Mouse (Mus musculus) heart, adult 2 months (tissue): ENCODE data around the gene Lipk. TPM values are rescaled to one million over a fixed set of nuclear protein-coding genes. Genes with fewer than 3 reads are reported as not detected.

Source experiments
- DNase-seq, 2 experiments: peaks; one replicate each; pipeline ENCODE4 v3.0.0; 2021
- H3K27ac ChIP-seq: fragments of 200-600 bp; 2 replicates; pipeline ENCODE4 v1.8.1; 2022
- H3K27me3 ChIP-seq: fragments of 200-500 bp; 2 replicates; pipeline ENCODE4 v1.6.1; 2012; ENCODE audit warnings: mild to moderate bottlenecking, low read length, inconsistent platforms, mixed read lengths; ENCODE audit not compliant: control insufficient read depth, insufficient read depth
- H3K36me3 ChIP-seq: fragments of 200-500 bp; 2 replicates; pipeline ENCODE4 v1.6.1; 2012; ENCODE audit warnings: low read length, inconsistent platforms; ENCODE audit not compliant: control insufficient read depth, insufficient read depth
- H3K4me1 ChIP-seq: fragments of 200-500 bp; 2 replicates; pipeline ENCODE4 v1.6.1; 2011; ENCODE audit warnings: low read length; ENCODE audit not compliant: control insufficient read depth, insufficient read depth
- H3K4me3 ChIP-seq: fragments of 200-600 bp; 2 replicates; pipeline ENCODE4 v1.8.1; 2022
- H3K79me2 ChIP-seq: fragments of 200-500 bp; replicated peaks from 2 replicates; pipeline ENCODE4 v1.6.1; 2012; ENCODE audit warnings: mild to moderate bottlenecking, inconsistent platforms, low read length, moderate library complexity, mixed read lengths; ENCODE audit not compliant: control insufficient read depth, insufficient read depth
- H3K9ac ChIP-seq: fragments of 200-500 bp; 2 replicates; pipeline ENCODE4 v1.6.1; 2012; ENCODE audit warnings: low read depth, mild to moderate bottlenecking, control low read depth, inconsistent platforms, low read length, mixed read lengths
- CTCF ChIP-seq: fragments of 200-600 bp; IDR thresholded peaks from 2 replicates; pipeline ENCODE4 v1.8.1; 2022; ENCODE audit warnings: antibody characterized with exemption, mild to moderate bottlenecking, moderate library complexity
- EP300 ChIP-seq: fragments of 200-500 bp; IDR thresholded peaks from 2 replicates; pipeline ENCODE4 v1.6.1; 2011; ENCODE audit warnings: low read depth, low read length, control low read depth; ENCODE audit not compliant: insufficient read depth
- POLR2A ChIP-seq: fragments of 200-500 bp; IDR thresholded peaks from 2 replicates; pipeline ENCODE4 v1.6.1; 2011; ENCODE audit warnings: mild to moderate bottlenecking, low read depth, low read length, control low read depth; ENCODE audit not compliant: insufficient read depth
- WGBS: fragments of 180-500 bp; shearing (Covaris S2); methylation state at CpG from one replicate; pipeline ENCODE4 v1.1.7; 2018; 5-methylcytosine and 5-hydroxymethylcytosine counted together
- intact Hi-C: fragments of 180-260 bp; cut with DNase I; formaldehyde crosslinking; loops from one replicate; pipeline ENCODE4 v1.15.1; 2025
- polyA plus RNA-seq: library from polyadenylated mRNA; depleted of rRNA; stranded (reverse); fragments of >200 nt; gene quantifications from 2 replicates; pipeline ENCODE4 v1.2.3, GENCODE M21; 2012
- total RNA-seq, 2 experiments: library from RNA; stranded (reverse); gene quantifications; 2 replicates each; pipeline ENCODE4 v1.2.3; 2021

Lipk gene
- total and polyA plus RNA-seq, 3 experiments, result not detected

- Histone ChIP-seq H3K9ac (no peak overlapping the region), H3K4me3 (no peak overlapping the region), H3K27ac (no peak overlapping the region), H3K4me1 (no peaks in the 10 kb centered on the region), H3K27me3 (no peaks in the 10 kb centered on the region), H3K36me3 (no peaks in the 10 kb centered on the region), H3K79me2 (no peaks in the 10 kb centered on the region)
- intact Hi-C loops, result no loop called here
- no peak for DNase-seq
- 33% methylated on average over 1 of the region's 1 CpGs for WGBS
- TF ChIP-seq EP300 (no peak), CTCF (no peak), POLR2A (no peak)
Observed at GRCm38 (mm10) chr19:34039731-34040130, 31.6 kb downstream of the Lipk start.

GRCm38 (mm10) chr19:34043008-34043407 is 34.9 kb downstream of the Lipk start:
- WGBS, result 62% methylated on average over 6 of the region's 6 CpGs
- H3K79me2 ChIP-seq, result no peaks in the 10 kb centered on the region
- intact Hi-C loops, result no loop called here
- H3K4me1 ChIP-seq, result no peaks in the 10 kb centered on the region
- H3K9ac ChIP-seq, result no peak overlapping the region
- DNase-seq, result no peak
- no peak for TF ChIP-seq CTCF
- no peak for TF ChIP-seq EP300
- TF ChIP-seq POLR2A, result no peak
- no peaks in the 10 kb centered on the region for H3K27me3 ChIP-seq
- H3K4me3 ChIP-seq, result no peak overlapping the region
- H3K36me3 ChIP-seq, result no peaks in the 10 kb centered on the region
- no peak overlapping the region for H3K27ac ChIP-seq

GRCm38 (mm10) chr19:34049371-34050039 is 41.4 kb downstream of the Lipk start:
- Histone ChIP-seq H3K36me3 (0 out of 2 replicates have a peak, but pooled peaks cover 2% of the 10 kb centered on the region), H3K27ac (no peak overlapping the region), H3K79me2 (no peaks in the 10 kb centered on the region), H3K4me1 (peaks cover 3% of the 10 kb centered on the region), H3K4me3 (no peak overlapping the region), H3K9ac (no peak overlapping the region), H3K27me3 (no peaks in the 10 kb centered on the region)
- DNase-seq, result no peak
- TF ChIP-seq EP300 (no peak), CTCF (no peak), POLR2A (no peak)
- intact Hi-C loops, result no loop called here
- WGBS, result 63% methylated on average over 3 of the region's 3 CpGs

- WGBS, result 77% methylated on average over 3 of the region's 3 CpGs
- intact Hi-C loops, result no loop called here
- Histone ChIP-seq H3K79me2 (no peaks in the 10 kb centered on the region), H3K4me1 (peaks cover 3% of the 10 kb centered on the region), H3K27ac (no peak overlapping the region), H3K27me3 (no peaks in the 10 kb centered on the region), H3K9ac (no peak overlapping the region), H3K36me3 (0 out of 2 replicates have a peak, but pooled peaks cover 2% of the 10 kb centered on the region), H3K4me3 (no peak overlapping the region)
- DNase-seq, result no peak
- TF ChIP-seq CTCF (no peak), EP300 (no peak), POLR2A (no peak)
Observed at GRCm38 (mm10) chr19:34051502-34051901, 43.4 kb downstream of the Lipk start.

GRCm38 (mm10) chr19:34063547-34063946 is 55.5 kb downstream of the Lipk start:
- intact Hi-C loops, result no loop called here
- TF ChIP-seq EP300 (no peak), POLR2A (no peak), CTCF (no peak)
- WGBS, result 49% methylated on average over 1 of the region's 1 CpGs
- Histone ChIP-seq H3K27ac (no peak overlapping the region), H3K9ac (no peak overlapping the region), H3K4me3 (no peak overlapping the region), H3K4me1 (no peaks in the 10 kb centered on the region), H3K79me2 (no peaks in the 10 kb centered on the region), H3K36me3 (no peaks in the 10 kb centered on the region), H3K27me3 (no peaks in the 10 kb centered on the region)
- no peak for DNase-seq

- H3K36me3 ChIP-seq, result no peaks in the 10 kb centered on the region
- intact Hi-C loops, result no loop called here
- no peaks in the 10 kb centered on the region for H3K27me3 ChIP-seq
- H3K9ac ChIP-seq, result no peak overlapping the region
- no peak overlapping the region for H3K27ac ChIP-seq
- H3K79me2 ChIP-seq, result no peaks in the 10 kb centered on the region
- 65% methylated on average over 4 of the region's 4 CpGs for WGBS
- no peaks in the 10 kb centered on the region for H3K4me1 ChIP-seq
- TF ChIP-seq CTCF, result no peak
- no peak for TF ChIP-seq EP300
- no peak for TF ChIP-seq POLR2A
- no peak overlapping the region for H3K4me3 ChIP-seq
- no peak for DNase-seq
Observed at GRCm38 (mm10) chr19:34064059-34064458, 56.0 kb downstream of the Lipk start.
